Mouse (Mus musculus) embryonic facial prominence, embryonic 15.5 days (tissue): ENCODE data around the gene Rnf217. TPM values are rescaled to one million over a fixed set of nuclear protein-coding genes. Genes with fewer than 3 reads are reported as not detected.

Source experiments
- ATAC-seq: fragments of 200-750 bp; cut with Nextera tagmentation; 2 replicates; pipeline ENCODE4 v1.8.0; 2017; ENCODE audit warnings: low read depth, moderate TSS enrichment; ENCODE audit not compliant: insufficient number of reproducible peaks, low FRiP score, low TSS enrichment
- H3K27ac ChIP-seq: fragments of 300-500 bp; sonication (generic); replicated peaks from 2 replicates; pipeline ENCODE4 v1.5.1; 2015; ENCODE audit warnings: mild to moderate bottlenecking, inconsistent platforms
- H3K27me3 ChIP-seq: fragments of 300-500 bp; sonication (generic); 2 replicates; pipeline ENCODE4 v1.6.1; 2015; ENCODE audit warnings: inconsistent platforms
- H3K36me3 ChIP-seq: fragments of 300-500 bp; sonication (generic); 2 replicates; pipeline ENCODE4 v1.6.1; 2015; ENCODE audit warnings: mild to moderate bottlenecking, inconsistent platforms
- H3K4me1 ChIP-seq: fragments of 300-500 bp; sonication (generic); 2 replicates; pipeline ENCODE4 v1.6.1; 2015; ENCODE audit warnings: inconsistent platforms
- H3K4me2 ChIP-seq: fragments of 300-500 bp; sonication (generic); replicated peaks from 2 replicates; pipeline ENCODE4 v1.6.1; 2015; ENCODE audit warnings: mild to moderate bottlenecking, inconsistent platforms
- H3K4me3 ChIP-seq: fragments of 300-500 bp; sonication (generic); replicated peaks from 2 replicates; pipeline ENCODE4 v1.5.1; 2015; ENCODE audit warnings: mild to moderate bottlenecking, inconsistent platforms
- H3K9ac ChIP-seq: fragments of 300-500 bp; sonication (generic); 2 replicates; pipeline ENCODE4 v1.6.1; 2015; ENCODE audit warnings: inconsistent platforms
- H3K9me3 ChIP-seq: fragments of 300-500 bp; sonication (generic); replicated peaks from 2 replicates; pipeline ENCODE4 v1.6.1; 2016; ENCODE audit warnings: inconsistent platforms
- WGBS: fragments of 180-500 bp; shearing (Covaris S2); methylation state at CpG from one replicate; pipeline ENCODE4 v1.1.7; 2015; 5-methylcytosine and 5-hydroxymethylcytosine counted together
- polyA plus RNA-seq: library from polyadenylated mRNA; unstranded; fragments of >200 nt; fragmentation: Nextera tagmentation; extraction: Ambion mirVana; gene quantifications from 2 replicates; pipeline ENCODE4 v1.2.1, GENCODE M21; 2015

Rnf217 gene
- polyA plus RNA-seq: 1.9 and 2.2 TPM in 2 replicates

GRCm38 (mm10) chr10:31609066-31609961 lies at the start of gene Rnf217:
Rnf217 (minus strand) TSS chr10:31609184.
- H3K9ac ChIP-seq: peak within 1 kb of the TSS; percentile 73
- WGBS: under 1% methylated on average over 95 of the region's 106 CpGs
- no peaks in the 10 kb centered on the region for H3K27me3 ChIP-seq
- H3K36me3 ChIP-seq: no peaks in the 10 kb centered on the region
- H3K4me3 ChIP-seq: peak within 1 kb of the TSS; percentile 62
- peak within 1 kb of the TSS; percentile 76 for H3K4me2 ChIP-seq
- H3K4me1 ChIP-seq: peaks cover 30% of the 10 kb centered on the region
- peak within 1 kb of the TSS; percentile 86 for H3K27ac ChIP-seq
- ATAC-seq: peak; percentile 80
- no peaks in the 10 kb centered on the region for H3K9me3 ChIP-seq

- no peak for ATAC-seq
- Histone ChIP-seq H3K27me3 (no peaks in the 10 kb centered on the region), H3K9me3 (no peaks in the 10 kb centered on the region), H3K27ac (no peak overlapping the region), H3K9ac (no peak overlapping the region), H3K4me1 (no peaks in the 10 kb centered on the region), H3K4me3 (no peak overlapping the region), H3K36me3 (no peaks in the 10 kb centered on the region), H3K4me2 (no peak overlapping the region)
- 73% methylated on average over 3 of the region's 3 CpGs for WGBS
Measured at GRCm38 (mm10) chr10:31647270-31647669, 38.3 kb upstream of the Rnf217 start.

- no peak overlapping the region for H3K27ac ChIP-seq
- 54% methylated on average over 1 of the region's 1 CpGs for WGBS
- H3K9me3 ChIP-seq: no peaks in the 10 kb centered on the region
- no peak for ATAC-seq
- no peak overlapping the region for H3K9ac ChIP-seq
- H3K4me3 ChIP-seq: no peak overlapping the region
- no peaks in the 10 kb centered on the region for H3K4me1 ChIP-seq
- H3K36me3 ChIP-seq: no peaks in the 10 kb centered on the region
- no peak overlapping the region for H3K4me2 ChIP-seq
- no peaks in the 10 kb centered on the region for H3K27me3 ChIP-seq
Measured at GRCm38 (mm10) chr10:31646083-31646482, 37.1 kb upstream of the Rnf217 start.

- H3K4me3 ChIP-seq: no peak overlapping the region
- H3K27me3 ChIP-seq: no peaks in the 10 kb centered on the region
- no peak overlapping the region for H3K9ac ChIP-seq
- no peak overlapping the region for H3K27ac ChIP-seq
- no peaks in the 10 kb centered on the region for H3K9me3 ChIP-seq
- WGBS: 84% methylated on average over 3 of the region's 3 CpGs
- H3K36me3 ChIP-seq: no peaks in the 10 kb centered on the region
- no peaks in the 10 kb centered on the region for H3K4me1 ChIP-seq
- no peak for ATAC-seq
- no peak overlapping the region for H3K4me2 ChIP-seq
Measured at GRCm38 (mm10) chr10:31635098-31635497, 26.1 kb upstream of the Rnf217 start.

- no peak overlapping the region for H3K9ac ChIP-seq
- H3K36me3 ChIP-seq: no peaks in the 10 kb centered on the region
- no peaks in the 10 kb centered on the region for H3K9me3 ChIP-seq
- no peak overlapping the region for H3K27ac ChIP-seq
- no peaks in the 10 kb centered on the region for H3K27me3 ChIP-seq
- WGBS: 91% methylated on average over 1 of the region's 1 CpGs
- ATAC-seq: no peak
- no peak overlapping the region for H3K4me2 ChIP-seq
- H3K4me1 ChIP-seq: no peaks in the 10 kb centered on the region
- H3K4me3 ChIP-seq: no peak overlapping the region
Measured at GRCm38 (mm10) chr10:31632005-31632404, 23.0 kb upstream of the Rnf217 start.

GRCm38 (mm10) chr10:31615355-31615754 lies 6.4 kb upstream of the Rnf217 start:
- Histone ChIP-seq H3K4me2 (no peak overlapping the region), H3K9ac (no peak overlapping the region), H3K27ac (no peak overlapping the region), H3K36me3 (no peaks in the 10 kb centered on the region), H3K9me3 (no peaks in the 10 kb centered on the region), H3K4me3 (no peak overlapping the region), H3K27me3 (no peaks in the 10 kb centered on the region), H3K4me1 (no peaks in the 10 kb centered on the region)
- no peak for ATAC-seq
- 52% methylated on average over 2 of the region's 2 CpGs for WGBS

GRCm38 (mm10) chr10:31614111-31614510 lies 5.1 kb upstream of the Rnf217 start:
- no peaks in the 10 kb centered on the region for H3K4me1 ChIP-seq
- no peak for ATAC-seq
- no peak overlapping the region for H3K9ac ChIP-seq
- no peaks in the 10 kb centered on the region for H3K36me3 ChIP-seq
- no peak overlapping the region for H3K4me3 ChIP-seq
- H3K27me3 ChIP-seq: no peaks in the 10 kb centered on the region
- H3K4me2 ChIP-seq: no peak overlapping the region
- 88% methylated on average over 1 of the region's 1 CpGs for whole genome bisulfite sequencing
- H3K27ac ChIP-seq: no peak overlapping the region
- no peaks in the 10 kb centered on the region for H3K9me3 ChIP-seq

- under 1% methylated on average over 34 of the region's 60 CpGs for WGBS
- peak overlapping the region; percentile 86 for H3K27ac ChIP-seq
- peak overlapping the region; percentile 62 for H3K4me3 ChIP-seq
- H3K9ac ChIP-seq: peak overlapping the region; percentile 73
- H3K27me3 ChIP-seq: no peaks in the 10 kb centered on the region
- H3K36me3 ChIP-seq: no peaks in the 10 kb centered on the region
- no peaks in the 10 kb centered on the region for H3K9me3 ChIP-seq
- ATAC-seq: peak; percentile 39
- H3K4me2 ChIP-seq: peak overlapping the region; percentile 76
- H3K4me1 ChIP-seq: peaks cover 30% of the 10 kb centered on the region
Measured at GRCm38 (mm10) chr10:31608441-31609065, 431 bp downstream of the Rnf217 start.

- peak overlapping the region; percentile 73; the same call in 1 of the 2 replicates for H3K9ac ChIP-seq
- ATAC-seq: no peak
Measured at GRCm38 (mm10) chr10:31606981-31607867, 1.8 kb downstream of the Rnf217 start.

GRCm38 (mm10) chr10:31603855-31604254 lies 5.1 kb downstream of the Rnf217 start:
- Histone ChIP-seq H3K27me3 (no peaks in the 10 kb centered on the region), H3K9me3 (no peaks in the 10 kb centered on the region), H3K9ac (no peak overlapping the region), H3K27ac (no peak overlapping the region), H3K4me1 (peaks cover 30% of the 10 kb centered on the region), H3K4me3 (no peak overlapping the region), H3K4me2 (no peak overlapping the region), H3K36me3 (no peaks in the 10 kb centered on the region)
- ATAC-seq: no peak
- 87% methylated on average over 4 of the region's 4 CpGs for WGBS

More at GRCm38 (mm10) chr10:31606981-31607867, 1.8 kb downstream of the Rnf217 start:
- no peaks in the 10 kb centered on the region for H3K36me3 ChIP-seq
- 7% methylated on average over 11 of the region's 11 CpGs for WGBS
- H3K9me3 ChIP-seq: no peaks in the 10 kb centered on the region
- peak overlapping the region; percentile 44 for H3K27ac ChIP-seq
- H3K4me2 ChIP-seq: peak overlapping the region; percentile 76
- H3K4me3 ChIP-seq: peak overlapping the region; percentile 62
- H3K4me1 ChIP-seq: peaks cover 30% of the 10 kb centered on the region
- H3K27me3 ChIP-seq: no peaks in the 10 kb centered on the region

- 89% methylated on average over 6 of the region's 6 CpGs for WGBS
- Histone ChIP-seq H3K4me3 (no peak overlapping the region), H3K9ac (no peak overlapping the region), H3K27me3 (no peaks in the 10 kb centered on the region), H3K4me2 (no peak overlapping the region), H3K4me1 (0 out of 2 replicates have a peak, but pooled peaks cover 4% of the 10 kb centered on the region), H3K36me3 (no peaks in the 10 kb centered on the region), H3K27ac (no peak overlapping the region), H3K9me3 (no peaks in the 10 kb centered on the region)
- no peak for ATAC-seq
Measured at GRCm38 (mm10) chr10:31600116-31600515, 8.9 kb downstream of the Rnf217 start.
